Mouse (Mus musculus) neural tube, embryonic 14.5 days (tissue): ENCODE measurements around the gene Apof. TPM values are rescaled to one million over a fixed set of nuclear protein-coding genes. Genes with fewer than 3 reads are reported as not detected.

Experiments used
- ATAC-seq: fragments of 200-750 bp; cut with Nextera tagmentation; 2 replicates; pipeline ENCODE4 v1.8.0; 2017; ENCODE audit warnings: low read depth, mild to moderate bottlenecking, moderate TSS enrichment, moderate library complexity
- H3K27ac ChIP-seq: fragments of 300-500 bp; sonication (generic); 2 replicates; pipeline ENCODE4 v1.5.1; 2014; ENCODE audit warnings: low read depth, mild to moderate bottlenecking, control low read depth, low read length, moderate library complexity, mixed read lengths
- H3K27me3 ChIP-seq: fragments of 300-500 bp; sonication (generic); 2 replicates; pipeline ENCODE4 v1.6.1; 2014; ENCODE audit warnings: low read length; ENCODE audit not compliant: control insufficient read depth, insufficient read depth
- H3K36me3 ChIP-seq: fragments of 300-500 bp; sonication (generic); 2 replicates; pipeline ENCODE4 v1.6.1; 2014; ENCODE audit warnings: low read length, mixed read lengths; ENCODE audit not compliant: control insufficient read depth, insufficient read depth
- H3K4me1 ChIP-seq: fragments of 300-500 bp; sonication (generic); 2 replicates; pipeline ENCODE4 v1.6.1; 2014; ENCODE audit warnings: low read length; ENCODE audit not compliant: control insufficient read depth, insufficient read depth
- H3K4me2 ChIP-seq: fragments of 300-500 bp; sonication (generic); 2 replicates; pipeline ENCODE4 v1.6.1; 2014; ENCODE audit warnings: mild to moderate bottlenecking, low read depth, low read length, control low read depth
- H3K4me3 ChIP-seq: fragments of 300-500 bp; sonication (generic); 2 replicates; pipeline ENCODE4 v1.5.1; 2014; ENCODE audit warnings: low read depth, low read length, control low read depth, mixed read lengths
- H3K9ac ChIP-seq: fragments of 300-500 bp; sonication (generic); replicated peaks from 2 replicates; pipeline ENCODE4 v1.6.1; 2014; ENCODE audit warnings: low read depth, mild to moderate bottlenecking, control low read depth, low read length, mixed read lengths
- H3K9me3 ChIP-seq: fragments of 300-500 bp; sonication (generic); 2 replicates; pipeline ENCODE4 v1.6.1; 2016; ENCODE audit warnings: low read length; ENCODE audit not compliant: control insufficient read depth
- WGBS: fragments of 180-500 bp; shearing (Covaris S2); extraction: QIAGEN DNeasy Blood & Tissue Kit; methylation state at CpG from one replicate; pipeline ENCODE4 v1.1.7; 2014; 5-methylcytosine and 5-hydroxymethylcytosine counted together
- polyA plus RNA-seq: library from polyadenylated mRNA; unstranded; fragments of >200 nt; fragmentation: Nextera tagmentation; extraction: Ambion mirVana; gene quantifications from 2 replicates; pipeline ENCODE4 v1.2.1, GENCODE M21; 2014

Gene Apof
- polyA plus RNA-seq = not detected in 2 replicates

GRCm38 (mm10) chr10:128268371-128268770 is at the start of gene Apof:
Apof (plus strand) TSS chr10:128268671.
- 82% methylated on average over 6 of the region's 6 CpGs for WGBS
- Histone ChIP-seq H3K9me3 (no peaks in the 10 kb centered on the region), H3K9ac (no peak within 1 kb of the TSS), H3K36me3 (no peaks in the 10 kb centered on the region), H3K4me3 (no peak within 1 kb of the TSS), H3K27ac (no peak within 1 kb of the TSS), H3K27me3 (no peaks in the 10 kb centered on the region), H3K4me2 (no peak within 1 kb of the TSS), H3K4me1 (peaks cover 4% of the 10 kb centered on the region; the same call in 1 of the 2 replicates)
- no peak for ATAC-seq

GRCm38 (mm10) chr10:128221533-128222286 is 46.8 kb upstream of the Apof start:
- ATAC-seq = no peak
- 67% methylated on average over 16 of the region's 16 CpGs for WGBS

GRCm38 (mm10) chr10:128225064-128225463 is 43.4 kb upstream of the Apof start:
- H3K36me3 ChIP-seq = no peaks in the 10 kb centered on the region
- H3K9ac ChIP-seq = no peak overlapping the region
- H3K9me3 ChIP-seq = no peaks in the 10 kb centered on the region
- no peak overlapping the region for H3K4me2 ChIP-seq
- no peak for ATAC-seq
- H3K27ac ChIP-seq = no peak overlapping the region
- 65% methylated on average over 5 of the region's 5 CpGs for WGBS
- H3K27me3 ChIP-seq = no peaks in the 10 kb centered on the region
- no peaks in the 10 kb centered on the region for H3K4me1 ChIP-seq
- H3K4me3 ChIP-seq = no peak overlapping the region

More at GRCm38 (mm10) chr10:128221533-128222286, 46.8 kb upstream of the Apof start:
- Histone ChIP-seq H3K27me3 (no peaks in the 10 kb centered on the region), H3K4me1 (no peaks in the 10 kb centered on the region), H3K36me3 (no peaks in the 10 kb centered on the region), H3K9me3 (no peaks in the 10 kb centered on the region), H3K4me2 (no peak overlapping the region), H3K9ac (no peak overlapping the region), H3K27ac (no peak overlapping the region), H3K4me3 (no peak overlapping the region)

DNA sequence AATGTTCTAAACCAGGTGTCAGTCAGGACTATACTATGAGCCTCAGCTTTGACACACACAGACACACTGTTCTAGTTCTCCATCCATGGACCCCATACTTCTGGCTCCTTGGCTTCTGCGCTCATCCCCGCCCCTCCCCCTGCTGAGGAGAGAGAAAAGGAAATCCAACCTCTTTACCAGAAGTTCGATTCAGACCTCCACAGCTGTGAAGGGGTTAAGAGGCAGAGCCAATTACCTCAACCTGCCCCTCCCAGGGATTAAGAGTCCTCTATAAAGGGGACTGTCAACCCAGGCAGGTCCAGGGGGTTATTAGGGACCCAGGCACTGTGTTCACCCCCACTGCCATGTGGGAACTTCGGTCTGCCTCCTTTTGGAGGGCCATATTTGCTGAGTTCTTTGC is 42.9 kb upstream of the Apof start, which contains the start of gene Mip:
TSS of gene Mip (plus strand) at position 301 of the 400 bp plus-strand sequence.
- no peak within 1 kb of the TSS for H3K9ac ChIP-seq
- H3K4me2 ChIP-seq = no peak within 1 kb of the TSS
- ATAC-seq = no peak
- H3K4me1 ChIP-seq = no peaks in the 10 kb centered on the region
- WGBS = 44% methylated on average over 4 of the region's 4 CpGs
- no peaks in the 10 kb centered on the region for H3K27me3 ChIP-seq
- no peaks in the 10 kb centered on the region for H3K9me3 ChIP-seq
- no peak within 1 kb of the TSS for H3K4me3 ChIP-seq
- H3K36me3 ChIP-seq = no peaks in the 10 kb centered on the region
- no peak within 1 kb of the TSS for H3K27ac ChIP-seq

GRCm38 (mm10) chr10:128227592-128227991 is 40.9 kb upstream of the Apof start:
- Histone ChIP-seq H3K9ac (no peak overlapping the region), H3K4me2 (no peak overlapping the region), H3K27me3 (no peaks in the 10 kb centered on the region), H3K4me3 (no peak overlapping the region), H3K36me3 (no peaks in the 10 kb centered on the region), H3K27ac (no peak overlapping the region), H3K9me3 (no peaks in the 10 kb centered on the region), H3K4me1 (no peaks in the 10 kb centered on the region)
- WGBS = 85% methylated on average over 9 of the region's 9 CpGs
- ATAC-seq = no peak

GRCm38 (mm10) chr10:128228009-128228408 is 40.5 kb upstream of the Apof start:
- no peak for ATAC-seq
- H3K27me3 ChIP-seq = no peaks in the 10 kb centered on the region
- H3K9ac ChIP-seq = no peak overlapping the region
- no peak overlapping the region for H3K27ac ChIP-seq
- no peaks in the 10 kb centered on the region for H3K9me3 ChIP-seq
- H3K4me2 ChIP-seq = no peak overlapping the region
- no peaks in the 10 kb centered on the region for H3K36me3 ChIP-seq
- no peak overlapping the region for H3K4me3 ChIP-seq
- H3K4me1 ChIP-seq = 0 out of 2 replicates have a peak, but pooled peaks cover 3% of the 10 kb centered on the region
- 95% methylated on average over 8 of the region's 8 CpGs for WGBS

- Histone ChIP-seq H3K4me2 (no peak overlapping the region), H3K27me3 (no peaks in the 10 kb centered on the region), H3K36me3 (no peaks in the 10 kb centered on the region), H3K4me3 (no peak overlapping the region), H3K9me3 (no peaks in the 10 kb centered on the region), H3K9ac (no peak overlapping the region), H3K27ac (no peak overlapping the region), H3K4me1 (0 out of 2 replicates have a peak, but pooled peaks cover 3% of the 10 kb centered on the region)
- no peak for ATAC-seq
- 79% methylated on average over 12 of the region's 12 CpGs for WGBS
Measured at GRCm38 (mm10) chr10:128230582-128230981, 37.9 kb upstream of the Apof start.

GRCm38 (mm10) chr10:128231146-128231545 is 37.3 kb upstream of the Apof start:
- Histone ChIP-seq H3K9ac (no peak overlapping the region), H3K27me3 (no peaks in the 10 kb centered on the region)
- no peak for ATAC-seq

GRCm38 (mm10) chr10:128231697-128232419 is 36.6 kb upstream of the Apof start, which contains the start of gene Timeless:
Timeless (plus strand) TSS chr10:128232065.
- ATAC-seq = peak; percentile 91
- WGBS = under 1% methylated on average over 53 of the region's 58 CpGs
- H3K9me3 ChIP-seq = no peaks in the 10 kb centered on the region
- peak within 1 kb of the TSS; percentile 78 for H3K4me3 ChIP-seq
- H3K27ac ChIP-seq = peak within 1 kb of the TSS; percentile 92
- H3K36me3 ChIP-seq = no peaks in the 10 kb centered on the region
- peak within 1 kb of the TSS; percentile 80 for H3K9ac ChIP-seq
- no peaks in the 10 kb centered on the region for H3K27me3 ChIP-seq
- 0 out of 2 replicates have a peak, but pooled peaks cover 3% of the 10 kb centered on the region for H3K4me1 ChIP-seq
- peak within 1 kb of the TSS; percentile 62 for H3K4me2 ChIP-seq

More at GRCm38 (mm10) chr10:128231146-128231545, 37.3 kb upstream of the Apof start:
- H3K4me1 ChIP-seq = 0 out of 2 replicates have a peak, but pooled peaks cover 3% of the 10 kb centered on the region
- H3K36me3 ChIP-seq = no peaks in the 10 kb centered on the region
- no peaks in the 10 kb centered on the region for H3K9me3 ChIP-seq
- peak overlapping the region; percentile 78; the same call in 1 of the 2 replicates for H3K4me3 ChIP-seq
- H3K27ac ChIP-seq = no peak overlapping the region
- peak overlapping the region; percentile 62; the same call in 1 of the 2 replicates for H3K4me2 ChIP-seq
- WGBS = 17% methylated on average over 5 of the region's 5 CpGs
